Mouse (Mus musculus) ovary, adult 10 weeks (tissue): ENCODE measurements around the gene Cnnm1. TPM values are rescaled to one million over a fixed set of nuclear protein-coding genes. Genes with fewer than 3 reads are reported as not detected.

Experiments
- polyA plus RNA-seq: library from polyadenylated mRNA; stranded (reverse); fragments of 350-450 nt; fragmentation: Illumina TruSeq; extraction: RNeasy Lipid Tissue Mini Kit (QIAGEN cat#74804); gene quantifications from one replicate; pipeline ENCODE4 v1.2.3, GENCODE M21; 2014

Gene Cnnm1
- 6.9 TPM for polyA plus RNA-seq

DNA sequence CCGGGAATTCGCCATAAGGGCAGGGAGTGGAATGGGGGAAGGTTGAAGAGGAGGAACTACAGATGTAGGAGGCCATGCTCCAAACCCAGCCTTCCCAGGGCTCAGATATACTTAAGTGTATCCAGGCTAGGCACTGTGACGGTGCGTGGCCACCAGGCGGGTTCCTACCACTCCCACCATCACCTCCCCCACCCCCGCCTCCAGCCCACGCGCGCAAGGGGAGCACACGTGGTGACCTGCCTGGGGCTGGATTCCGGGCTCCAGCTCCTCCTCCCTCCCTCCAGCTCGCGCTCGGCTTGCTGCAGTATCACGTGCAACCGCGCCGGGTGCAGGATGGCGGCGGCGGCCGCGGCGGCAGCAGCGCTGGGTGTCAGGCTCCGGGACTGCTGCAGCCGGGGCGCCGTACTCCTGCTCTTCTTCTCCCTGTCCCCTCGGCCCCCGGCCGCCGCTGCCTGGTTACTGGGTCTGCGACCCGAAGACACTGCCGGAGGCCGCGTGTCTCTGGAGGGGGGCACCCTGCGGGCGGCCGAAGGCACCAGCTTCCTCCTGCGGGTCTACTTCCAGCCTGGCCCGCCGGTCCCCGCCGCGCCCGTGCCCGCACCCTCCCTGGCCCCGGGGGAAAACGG is at the start of gene Cnnm1:
TSS of gene Cnnm1 (plus strand) at position 325 of the 626 bp plus-strand sequence.

DNA sequence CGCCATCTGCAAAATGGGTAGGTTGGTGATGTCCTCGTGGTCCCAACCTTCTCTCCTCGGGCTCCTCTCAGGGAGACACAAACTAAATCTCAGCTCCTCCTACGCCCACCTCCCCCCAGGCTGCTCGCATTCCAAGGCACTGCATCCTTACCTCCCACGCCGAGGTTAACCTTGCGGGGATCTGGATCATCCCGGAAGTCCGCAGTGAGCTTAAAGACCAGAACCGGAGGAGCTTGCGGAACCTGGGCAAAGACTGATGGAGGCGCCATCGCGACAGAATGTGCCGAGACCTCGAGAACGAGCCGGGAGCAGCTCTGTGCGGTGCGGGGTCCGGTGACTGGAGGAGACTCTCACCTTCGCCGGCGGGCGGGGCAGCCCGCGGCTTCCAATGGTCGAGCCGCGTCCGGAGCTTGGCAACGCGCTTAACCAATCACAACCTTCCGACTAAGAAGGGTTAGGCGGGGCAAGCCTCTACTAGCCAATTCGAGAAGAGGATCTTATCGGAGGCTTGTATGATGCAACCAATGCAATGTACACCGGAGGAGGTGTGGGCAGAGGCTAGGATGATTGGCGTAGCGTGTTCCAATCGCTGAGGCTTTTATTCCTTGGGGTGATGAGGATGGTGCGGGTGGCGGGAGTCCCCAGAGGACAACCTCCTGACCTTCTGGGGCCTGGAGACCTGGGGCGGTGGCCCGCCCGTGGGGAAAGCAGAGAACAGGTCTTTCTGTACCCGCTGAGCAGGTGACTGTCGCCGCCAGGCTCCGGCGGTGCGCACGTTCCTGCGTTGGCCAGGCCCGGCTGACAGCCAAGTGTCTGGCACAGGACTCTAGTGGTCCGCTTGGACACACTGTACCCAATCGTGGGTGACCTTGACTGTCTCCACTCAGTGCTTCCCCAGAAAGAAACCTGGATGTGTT is 84.2 kb downstream of the Cnnm1 start, which contains the start of gene Got1:
TSS of gene Got1 (minus strand) at position 419 of the 917 bp plus-strand sequence.

Other genes starting within 250 kb of the Cnnm1 start
- not detected for gene Hpse2, start 52.1 kb upstream of the Cnnm1 start, polyA plus RNA-seq
- gene Got1, start 84.2 kb downstream of the Cnnm1 start, polyA plus RNA-seq: 5.6 TPM
- gene Nkx2-3, start 171.9 kb downstream of the Cnnm1 start, polyA plus RNA-seq: not detected
- gene Slc25a28, start 234.4 kb downstream of the Cnnm1 start, polyA plus RNA-seq: 4.7 TPM
- gene Entpd7, start 249.2 kb downstream of the Cnnm1 start, polyA plus RNA-seq: 3.9 TPM